Mouse (Mus musculus) central nervous system, embryonic 11.5 days (tissue): Measurements from ENCODE around the gene Psmg3. TPM values are rescaled to one million over a fixed set of nuclear protein-coding genes. Genes with fewer than 3 reads are reported as not detected.

Experiments used
- polyA plus RNA-seq: library from polyadenylated mRNA; depleted of rRNA; stranded (reverse); fragments of >200 nt; gene quantifications from 2 replicates; pipeline ENCODE4 v1.2.3, GENCODE M21; 2012; rRNA removed

Psmg3 gene
- polyA plus RNA-seq = 51.4 and 58.3 TPM in 2 replicates

DNA sequence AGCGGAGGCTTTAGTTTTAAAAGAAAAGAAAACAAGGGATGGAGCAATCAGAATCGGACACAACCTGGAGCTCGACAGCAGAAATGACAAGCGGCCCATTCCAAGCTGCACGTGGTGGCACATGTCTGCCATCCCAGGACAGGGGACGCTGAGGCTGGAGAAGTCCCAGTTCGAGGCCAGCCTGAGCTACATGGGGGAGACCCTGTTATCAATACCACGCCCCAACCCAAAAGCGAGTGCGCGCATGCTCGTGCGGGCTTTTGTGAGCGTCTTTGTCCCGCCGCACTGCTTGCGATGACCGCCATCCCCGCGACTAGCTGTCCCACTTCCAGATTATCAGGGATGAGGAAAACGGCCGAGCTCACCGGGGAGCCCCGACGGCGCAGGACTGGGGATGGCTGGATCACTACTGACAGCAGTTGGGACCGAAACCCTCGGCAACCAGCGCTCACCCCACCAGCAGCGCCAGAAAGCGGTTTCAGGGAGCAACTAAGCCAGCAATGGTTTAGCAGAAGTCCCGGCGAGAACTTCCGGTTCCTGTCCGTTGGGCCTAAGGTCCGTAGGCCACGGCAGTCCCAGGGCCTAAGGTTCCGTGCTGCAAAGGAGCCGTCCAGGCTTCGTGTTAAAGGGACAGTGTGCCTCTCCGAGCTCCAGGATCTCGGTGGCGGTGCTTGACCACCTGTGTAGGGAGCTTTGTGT lies at the start of gene Psmg3, which contains the start of gene Gm26938:
Gene Psmg3 (minus strand): TSS at position 529 of the 699 bp plus-strand sequence.
Gene Gm26938 (minus strand): TSS at position 51 of the 699 bp plus-strand sequence.

GRCm38 (mm10) chr5:139819538-139820181 lies 7.0 kb downstream of the Psmg3 start, which contains the start of gene Tmem184a:
Tmem184a (minus strand) TSS chr5:139819917.

GRCm38 (mm10) chr5:139791227-139792158 lies 35.2 kb downstream of the Psmg3 start, which contains the start of gene Mafk:
Mafk (plus strand) TSS chr5:139791513.

DNA sequence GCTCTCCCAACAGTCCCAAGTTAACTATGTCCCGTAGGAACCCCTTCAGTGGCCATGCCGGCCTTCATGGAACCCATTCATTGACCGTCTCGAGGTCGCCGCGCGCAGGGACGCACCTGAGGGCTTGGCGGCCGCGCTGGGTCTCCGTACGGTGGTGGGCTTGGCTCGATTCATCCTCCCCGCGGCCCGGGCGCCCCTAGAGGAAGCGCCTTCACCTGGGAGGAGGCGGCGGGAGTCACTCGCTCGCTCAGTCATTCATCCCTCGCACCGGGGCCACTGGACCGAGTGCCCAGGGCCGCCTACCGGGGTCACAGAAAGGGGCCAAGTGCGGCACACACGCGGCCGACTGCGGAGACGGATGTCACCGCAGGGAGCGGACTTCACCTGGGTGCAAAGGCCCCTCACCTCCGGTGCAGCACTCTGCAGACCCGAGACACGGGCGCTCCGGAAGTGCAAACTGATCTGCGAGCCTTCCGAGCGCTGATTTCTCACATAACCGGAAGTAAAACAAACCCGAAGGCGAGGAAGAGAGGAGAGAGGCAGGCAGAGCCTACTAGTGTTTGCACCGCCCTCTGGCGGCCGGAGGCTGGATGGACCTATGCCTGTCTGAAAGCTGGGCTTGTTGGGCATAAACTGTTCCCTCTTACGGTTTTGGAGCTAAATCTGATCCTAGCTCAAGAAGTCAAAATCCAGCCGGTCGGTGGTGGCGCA lies 51.3 kb downstream of the Psmg3 start, which contains the start of gene Ints1:
Gene Ints1 (minus strand): TSS at position 459 of the 711 bp plus-strand sequence.

Other genes with a start within 250 kb of the Psmg3 start
- 5.4 and 6.5 TPM in 2 replicates for gene Micall2, start 90.5 kb downstream of the Psmg3 start, polyA plus RNA-seq
- gene Ints1, start 51.2 kb downstream of the Psmg3 start, polyA plus RNA-seq = 40.1 and 48.0 TPM in 2 replicates
- 6.7 and 8.2 TPM in 2 replicates for gene Mafk, start 35.4 kb downstream of the Psmg3 start, polyA plus RNA-seq
- gene Tmem184a, start 7.0 kb downstream of the Psmg3 start, polyA plus RNA-seq = 0.50 and 1.5 TPM in 2 replicates
- gene Gm26938, start 478 bp downstream of the Psmg3 start, polyA plus RNA-seq = not detected in 2 replicates
- 1.8 and 2.8 TPM in 2 replicates for gene Elfn1, start 81.1 kb upstream of the Psmg3 start, polyA plus RNA-seq